Mouse (Mus musculus): ENCODE measurements around the gene Pafah1b1. TPM values are rescaled to one million over a fixed set of nuclear protein-coding genes. Genes with fewer than 3 reads are reported as not detected.

The Pafah1b1 gene
- polyA plus RNA-seq, 1 experiment from 2014 or later, result 61.8 TPM

GRCm38 (mm10) chr11:74763960-74764625 lies 39.6 kb upstream of the Pafah1b1 start:
- Histone ChIP-seq H3K27ac (ENCODE audit: low read depth) (no peak overlapping the region), H3K4me2 (ENCODE audit: low read length) (no peak overlapping the region), H3K9ac (ENCODE audit: low read length) (no peak overlapping the region), H3K36me3 (ENCODE audit: control insufficient read depth, insufficient read depth, low read length) (no peaks in the 10 kb centered on the region), H3K9me3 (ENCODE audit: control insufficient read depth, low read length) (no peaks in the 10 kb centered on the region), H3K27me3 (replicated peaks; ENCODE audit: control insufficient read depth, insufficient read depth, low read length) (no peaks in the 10 kb centered on the region), H3K4me1 (replicated peaks; ENCODE audit: control insufficient read depth, insufficient read depth, low read length) (no peaks in the 10 kb centered on the region), H3K4me3 (ENCODE audit: low read depth, low read length) (no peak overlapping the region)
- 65% methylated on average over 10 of the region's 10 CpGs for WGBS
- DNase-seq (ENCODE audit: low spot score) (no peak), ATAC-seq (replicated peaks; ENCODE audit: low FRiP score, low TSS enrichment, low read depth) (no peak)

- WGBS, result 64% methylated on average over 12 of the region's 12 CpGs
- Histone ChIP-seq H3K9me3 (ENCODE audit: control insufficient read depth, low read length) (no peaks in the 10 kb centered on the region), H3K9ac (ENCODE audit: low read length) (no peak overlapping the region), H3K36me3 (ENCODE audit: control insufficient read depth, insufficient read depth, low read length) (no peaks in the 10 kb centered on the region), H3K27ac (ENCODE audit: low read depth) (no peak overlapping the region), H3K4me3 (ENCODE audit: low read depth, low read length) (no peak overlapping the region), H3K27me3 (replicated peaks; ENCODE audit: control insufficient read depth, insufficient read depth, low read length) (no peaks in the 10 kb centered on the region), H3K4me1 (replicated peaks; ENCODE audit: control insufficient read depth, insufficient read depth, low read length) (no peaks in the 10 kb centered on the region), H3K4me2 (ENCODE audit: low read length) (no peak overlapping the region)
- no peak for ATAC-seq (replicated peaks; ENCODE audit: low FRiP score, low TSS enrichment, low read depth)
- DNase-seq (ENCODE audit: low spot score), result no peak
These were observed 36.7 kb upstream of the Pafah1b1 start for GRCm38 (mm10) chr11:74761011-74761705.

DNA sequence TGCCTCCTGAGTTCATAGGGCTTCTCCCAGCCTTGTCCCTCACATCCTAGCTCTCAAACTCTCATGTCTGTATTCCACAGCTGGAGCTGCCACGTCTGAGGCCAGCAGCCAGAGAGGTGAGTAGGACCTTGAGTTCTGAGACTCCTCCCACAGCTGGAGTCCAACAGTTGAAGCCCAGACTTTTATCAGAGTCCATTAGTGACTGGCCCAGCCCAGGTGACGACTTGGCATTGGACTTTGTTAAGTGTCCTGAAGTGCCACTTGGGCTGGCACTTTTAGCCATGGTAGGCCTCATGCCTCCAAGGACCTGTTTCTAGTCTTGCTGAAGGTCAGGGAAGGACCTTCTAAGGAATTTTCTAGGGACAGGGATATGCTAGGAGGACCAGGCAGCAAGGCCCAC lies 32.2 kb upstream of the Pafah1b1 start:
- Histone ChIP-seq H3K4me3 (ENCODE audit: low read depth, low read length) (no peak overlapping the region), H3K4me2 (ENCODE audit: low read length) (no peak overlapping the region), H3K9ac (ENCODE audit: low read length) (no peak overlapping the region), H3K27ac (ENCODE audit: low read depth) (no peak overlapping the region), H3K4me1 (replicated peaks; ENCODE audit: control insufficient read depth, insufficient read depth, low read length) (no peaks in the 10 kb centered on the region), H3K27me3 (replicated peaks; ENCODE audit: control insufficient read depth, insufficient read depth, low read length) (no peaks in the 10 kb centered on the region), H3K36me3 (ENCODE audit: control insufficient read depth, insufficient read depth, low read length) (no peaks in the 10 kb centered on the region), H3K9me3 (ENCODE audit: control insufficient read depth, low read length) (no peaks in the 10 kb centered on the region)
- DNase-seq (ENCODE audit: low spot score), result no peak
- no peak for ATAC-seq (replicated peaks; ENCODE audit: low FRiP score, low TSS enrichment, low read depth)
- 59% methylated on average over 2 of the region's 2 CpGs for WGBS

GRCm38 (mm10) chr11:74751352-74752066 lies 27.0 kb upstream of the Pafah1b1 start:
- Histone ChIP-seq H3K36me3 (ENCODE audit: control insufficient read depth, insufficient read depth, low read length) (no peaks in the 10 kb centered on the region), H3K27ac (ENCODE audit: low read depth) (no peak overlapping the region), H3K4me3 (ENCODE audit: low read depth, low read length) (no peak overlapping the region), H3K27me3 (replicated peaks; ENCODE audit: control insufficient read depth, insufficient read depth, low read length) (no peaks in the 10 kb centered on the region), H3K9ac (ENCODE audit: low read length) (no peak overlapping the region), H3K4me2 (ENCODE audit: low read length) (no peak overlapping the region), H3K4me1 (replicated peaks; ENCODE audit: control insufficient read depth, insufficient read depth, low read length) (no peaks in the 10 kb centered on the region), H3K9me3 (ENCODE audit: control insufficient read depth, low read length) (no peaks in the 10 kb centered on the region)
- ATAC-seq (replicated peaks; ENCODE audit: low FRiP score, low TSS enrichment, low read depth) (no peak), DNase-seq (ENCODE audit: low spot score) (no peak)
- WGBS, result 72% methylated on average over 9 of the region's 9 CpGs

DNA sequence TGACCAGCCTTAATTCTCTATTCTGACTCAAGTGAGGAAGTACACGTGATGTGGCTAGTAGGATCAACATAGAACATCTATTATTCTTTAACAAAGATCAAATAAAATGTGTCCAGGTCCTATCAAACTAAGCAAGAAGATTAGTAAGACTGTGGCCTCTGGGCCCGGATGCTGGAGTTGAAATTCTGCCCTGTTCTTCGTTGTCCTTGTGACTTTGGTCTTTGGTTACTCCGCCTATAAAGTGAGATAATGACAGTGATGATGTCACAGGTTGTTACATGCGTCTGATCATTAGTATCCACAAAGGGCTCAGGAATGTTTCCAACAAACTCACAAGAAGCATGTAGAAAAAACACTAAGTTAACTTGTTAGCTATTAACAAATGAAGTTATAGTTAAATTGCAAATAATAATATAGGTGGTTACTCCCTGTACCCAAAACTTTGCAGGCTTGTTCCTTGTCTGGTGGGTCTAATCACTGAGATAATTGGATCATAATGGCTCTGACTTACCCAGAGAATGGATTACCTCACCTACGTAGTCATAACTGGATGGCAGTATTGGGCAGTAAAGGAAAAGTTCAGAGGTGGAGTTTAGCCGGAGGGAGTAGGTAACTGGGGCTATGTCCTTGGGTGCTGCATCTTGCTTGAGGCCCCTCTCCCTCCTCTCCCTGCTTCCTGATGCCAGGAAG lies 26.3 kb upstream of the Pafah1b1 start:
- no peak overlapping the region for H3K4me2 ChIP-seq (ENCODE audit: low read length)
- 83% methylated on average over 7 of the region's 7 CpGs for WGBS
- DNase-seq (ENCODE audit: low spot score), result no peak
- no peaks in the 10 kb centered on the region for H3K36me3 ChIP-seq (ENCODE audit: control insufficient read depth, insufficient read depth, low read length)
- no peak overlapping the region for H3K4me3 ChIP-seq (ENCODE audit: low read depth, low read length)
- ATAC-seq (replicated peaks; ENCODE audit: low FRiP score, low TSS enrichment, low read depth), result no peak
- no peak overlapping the region for H3K27ac ChIP-seq (ENCODE audit: low read depth)
- no peaks in the 10 kb centered on the region for H3K4me1 ChIP-seq (replicated peaks; ENCODE audit: control insufficient read depth, insufficient read depth, low read length)
- H3K9me3 ChIP-seq (ENCODE audit: control insufficient read depth, low read length), result no peaks in the 10 kb centered on the region
- no peaks in the 10 kb centered on the region for H3K27me3 ChIP-seq (replicated peaks; ENCODE audit: control insufficient read depth, insufficient read depth, low read length)
- no peak overlapping the region for H3K9ac ChIP-seq (ENCODE audit: low read length)

GRCm38 (mm10) chr11:74749241-74749640 lies 24.8 kb upstream of the Pafah1b1 start:
- Histone ChIP-seq H3K9ac (ENCODE audit: low read length) (no peak overlapping the region), H3K4me2 (ENCODE audit: low read length) (no peak overlapping the region), H3K36me3 (ENCODE audit: control insufficient read depth, insufficient read depth, low read length) (no peaks in the 10 kb centered on the region), H3K27me3 (replicated peaks; ENCODE audit: control insufficient read depth, insufficient read depth, low read length) (no peaks in the 10 kb centered on the region), H3K4me3 (ENCODE audit: low read depth, low read length) (no peak overlapping the region), H3K27ac (ENCODE audit: low read depth) (no peak overlapping the region), H3K9me3 (ENCODE audit: control insufficient read depth, low read length) (no peaks in the 10 kb centered on the region), H3K4me1 (replicated peaks; ENCODE audit: control insufficient read depth, insufficient read depth, low read length) (no peaks in the 10 kb centered on the region)
- no peak for DNase-seq (ENCODE audit: low spot score)
- no peak for ATAC-seq (replicated peaks; ENCODE audit: low FRiP score, low TSS enrichment, low read depth)
- 73% methylated on average over 13 of the region's 13 CpGs for WGBS

DNA sequence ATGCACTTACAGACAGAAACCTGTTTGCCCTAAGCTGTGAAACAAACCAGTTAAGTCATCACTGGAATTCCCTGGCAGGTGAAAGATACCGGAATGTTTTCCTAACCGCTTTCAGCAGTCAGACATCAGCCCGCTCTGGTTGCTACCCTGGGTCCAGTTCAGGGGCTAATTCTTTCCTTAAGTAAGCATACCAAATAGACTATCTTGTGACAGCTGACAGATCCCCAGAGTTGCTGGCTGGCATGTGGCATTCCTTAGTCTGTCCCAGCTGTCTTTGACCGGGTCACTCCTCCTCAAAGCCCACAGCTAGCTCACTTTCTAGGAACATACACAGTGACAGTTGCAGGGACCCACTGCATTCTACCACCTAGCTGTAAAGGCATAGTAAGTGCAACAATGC lies 23.6 kb upstream of the Pafah1b1 start:
- H3K4me1 ChIP-seq (replicated peaks; ENCODE audit: control insufficient read depth, insufficient read depth, low read length), result no peaks in the 10 kb centered on the region
- no peak for ATAC-seq (replicated peaks; ENCODE audit: low FRiP score, low TSS enrichment, low read depth)
- no peaks in the 10 kb centered on the region for H3K36me3 ChIP-seq (ENCODE audit: control insufficient read depth, insufficient read depth, low read length)
- H3K4me2 ChIP-seq (ENCODE audit: low read length), result no peak overlapping the region
- H3K9me3 ChIP-seq (ENCODE audit: control insufficient read depth, low read length), result no peaks in the 10 kb centered on the region
- no peak overlapping the region for H3K9ac ChIP-seq (ENCODE audit: low read length)
- no peak overlapping the region for H3K27ac ChIP-seq (ENCODE audit: low read depth)
- DNase-seq (ENCODE audit: low spot score), result no peak
- no peaks in the 10 kb centered on the region for H3K27me3 ChIP-seq (replicated peaks; ENCODE audit: control insufficient read depth, insufficient read depth, low read length)
- 47% methylated on average over 4 of the region's 4 CpGs for WGBS
- no peak overlapping the region for H3K4me3 ChIP-seq (ENCODE audit: low read depth, low read length)

GRCm38 (mm10) chr11:74737861-74738260 lies 13.4 kb upstream of the Pafah1b1 start:
- Histone ChIP-seq H3K4me3 (ENCODE audit: low read depth, low read length) (no peak overlapping the region), H3K9me3 (ENCODE audit: control insufficient read depth, low read length) (no peaks in the 10 kb centered on the region), H3K9ac (ENCODE audit: low read length) (no peak overlapping the region), H3K4me1 (replicated peaks; ENCODE audit: control insufficient read depth, insufficient read depth, low read length) (no peaks in the 10 kb centered on the region), H3K27me3 (replicated peaks; ENCODE audit: control insufficient read depth, insufficient read depth, low read length) (no peaks in the 10 kb centered on the region), H3K36me3 (ENCODE audit: control insufficient read depth, insufficient read depth, low read length) (no peaks in the 10 kb centered on the region), H3K4me2 (ENCODE audit: low read length) (no peak overlapping the region), H3K27ac (ENCODE audit: low read depth) (no peak overlapping the region)
- no peak for DNase-seq (ENCODE audit: low spot score)
- ATAC-seq (replicated peaks; ENCODE audit: low FRiP score, low TSS enrichment, low read depth), result no peak
- WGBS, result 65% methylated on average over 3 of the region's 3 CpGs

Data from intestine, embryonic 14.5 days (tissue).